19 mouse cellular contexts compared by ENCODE assay signal in genomic region chr9:115008194-115008593, GRCm38 (mm10). TPM values are rescaled to one million over a fixed set of nuclear protein-coding genes. Genes with fewer than 3 reads are reported as not detected.
DNase-seq lines count a peak whose midpoint lies in the region; ATAC-seq lines count a peak whose summit lies in the region.
"Had no signal": no experiment of that assay in that cellular context is flagged by ENCODE, and none has a peak within 500 bp of the region (broad histone marks: within the 10 kb centered on the region; RNA-seq: fewer than 3 reads in every experiment).

No protein-coding gene starts in this region.

- no peak for DNase-seq in kidney, postnatal 25 days
- DNase-seq in right cerebral cortex, adult 18-20 months, result peak; percentile 71
- DNase-seq in right cerebral cortex, postnatal 14 days, result no peak
- peak; percentile 44 to 60 for DNase-seq in right cerebral cortex, postnatal 36 days (ENCODE audit: low spot score in 2 of 2)
- no peak for DNase-seq in embryo, embryonic 9.5 days (ENCODE audit: extremely low spot score)
- DNase-seq: adrenal gland, adult 2 months; cerebellum, postnatal 25 days; gastrocnemius, postnatal 10 days; heart, adult 2 months; midbrain, embryonic 14.5 days; thymus, postnatal 4 days had no signal

- 89% methylated on average over 7 of the region's 7 CpGs for WGBS in forebrain, embryonic 16.5 days
- WGBS in forebrain, embryonic 12.5 days, result 87% methylated on average over 7 of the region's 7 CpGs
- 74% methylated on average over 7 of the region's 7 CpGs for WGBS in kidney, embryonic 14.5 days

- peak overlapping the region; percentile 23; the same call in 1 of the 2 replicates for H3K27ac ChIP-seq in forebrain, embryonic 16.5 days (ENCODE audit: low read length)
- H3K27ac ChIP-seq in forebrain, embryonic 12.5 days, result no peak overlapping the region
- H3K27ac ChIP-seq in kidney, embryonic 14.5 days (ENCODE audit: low read depth, low read length), result 0 out of 2 replicates have a peak overlapping the region, but pooled peaks have one; percentile 37
- H3K27ac ChIP-seq: forebrain, embryonic 15.5 days; heart, adult 2 months; lung, embryonic 15.5 days had no signal

- no peak overlapping the region for H3K9ac ChIP-seq in forebrain, embryonic 16.5 days (replicated peaks; ENCODE audit: low read depth, low read length)
- no peak overlapping the region for H3K9ac ChIP-seq in forebrain, embryonic 12.5 days
- H3K9ac ChIP-seq in kidney, embryonic 14.5 days (ENCODE audit: low read depth, low read length), result no peak overlapping the region
- H3K9ac ChIP-seq: forebrain, embryonic 15.5 days; lung, embryonic 15.5 days had no signal

- H3K36me3 ChIP-seq in forebrain, embryonic 16.5 days (ENCODE audit: control insufficient read depth, insufficient read depth), result no peaks in the 10 kb centered on the region
- H3K36me3 ChIP-seq in forebrain, embryonic 12.5 days (replicated peaks), result no peaks in the 10 kb centered on the region
- H3K36me3 ChIP-seq in kidney, embryonic 14.5 days (ENCODE audit: control insufficient read depth, insufficient read depth, low read length), result no peaks in the 10 kb centered on the region
- H3K36me3 ChIP-seq: forebrain, embryonic 15.5 days; lung, embryonic 15.5 days had no signal

- no peak overlapping the region for H3K4me3 ChIP-seq in forebrain, embryonic 16.5 days (replicated peaks; ENCODE audit: low read length)
- H3K4me3 ChIP-seq in forebrain, embryonic 12.5 days (replicated peaks), result no peak overlapping the region
- H3K4me3 ChIP-seq in kidney, embryonic 14.5 days (ENCODE audit: low read length), result no peak overlapping the region
- H3K4me3 ChIP-seq: erythroblast, embryonic 14.5 days; forebrain, embryonic 15.5 days; heart, adult 2 months; lung, embryonic 15.5 days had no signal

- peaks cover 8% of the 10 kb centered on the region; the same call in 1 of the 2 replicates for H3K9me3 ChIP-seq in forebrain, embryonic 16.5 days (ENCODE audit: control insufficient read depth, low read length)
- peaks cover 6% of the 10 kb centered on the region for H3K9me3 ChIP-seq in forebrain, embryonic 12.5 days
- peaks cover 7% of the 10 kb centered on the region for H3K9me3 ChIP-seq in kidney, embryonic 14.5 days (ENCODE audit: control insufficient read depth, low read length)
- H3K9me3 ChIP-seq: forebrain, embryonic 15.5 days; lung, embryonic 15.5 days had no signal

- no peak overlapping the region for H3K4me2 ChIP-seq in forebrain, embryonic 16.5 days (ENCODE audit: low read length)
- no peak overlapping the region for H3K4me2 ChIP-seq in forebrain, embryonic 12.5 days
- no peak overlapping the region for H3K4me2 ChIP-seq in kidney, embryonic 14.5 days (replicated peaks; ENCODE audit: low read depth, low read length)
- H3K4me2 ChIP-seq: forebrain, embryonic 15.5 days; liver, embryonic 11.5 days; lung, embryonic 15.5 days had no signal

- no peaks in the 10 kb centered on the region for H3K27me3 ChIP-seq in forebrain, embryonic 16.5 days (replicated peaks; ENCODE audit: control insufficient read depth, insufficient read depth, low read length)
- H3K27me3 ChIP-seq in forebrain, embryonic 12.5 days, result no peaks in the 10 kb centered on the region
- H3K27me3 ChIP-seq in kidney, embryonic 14.5 days (ENCODE audit: control insufficient read depth, insufficient read depth, low read length), result no peaks in the 10 kb centered on the region
- H3K27me3 ChIP-seq: forebrain, embryonic 15.5 days; lung, embryonic 15.5 days had no signal

- ATAC-seq in forebrain, embryonic 16.5 days, result no peak
- no peak for ATAC-seq in forebrain, embryonic 12.5 days (ENCODE audit: low FRiP score)
- ATAC-seq in kidney, embryonic 14.5 days (ENCODE audit: low FRiP score, low TSS enrichment), result no peak
- ATAC-seq: forebrain, embryonic 15.5 days; hindbrain, embryonic 16.5 days had no signal

- H3K4me1 ChIP-seq in forebrain, embryonic 16.5 days (replicated peaks; ENCODE audit: control insufficient read depth, insufficient read depth, low read length), result no peaks in the 10 kb centered on the region
- H3K4me1 ChIP-seq in forebrain, embryonic 12.5 days, result no peaks in the 10 kb centered on the region
- H3K4me1 ChIP-seq in kidney, embryonic 14.5 days (ENCODE audit: control insufficient read depth, insufficient read depth, low read length), result peaks cover 12% of the 10 kb centered on the region; the same call in 1 of the 2 replicates
- H3K4me1 ChIP-seq: forebrain, embryonic 15.5 days had no signal

RNA-seq across cellular contexts. Expression of gene Rps27rt, which starts 25.7 kb away (rescaled TPM):
- 169 and 228 TPM in 2 replicates for polyA plus RNA-seq in forebrain, embryonic 16.5 days (2015; fragmentation: Nextera tagmentation; extraction: Ambion mirVana)
- polyA plus RNA-seq in forebrain, embryonic 12.5 days (2016; fragmentation: Nextera tagmentation; extraction: Ambion mirVana), result 292 and 346 TPM in 2 replicates
- 479 and 639 TPM in 2 replicates for polyA plus RNA-seq in kidney, embryonic 14.5 days (2014; fragmentation: Nextera tagmentation; extraction: Ambion mirVana)
- polyA plus RNA-seq: erythroblast, embryonic 14.5 days had no signal

RNA-seq across cellular contexts. Expression of gene Osbpl10, which starts 29.8 kb away (rescaled TPM):
- polyA plus RNA-seq in forebrain, embryonic 16.5 days (2015; fragmentation: Nextera tagmentation; extraction: Ambion mirVana), result 1.6 and 2.8 TPM in 2 replicates
- 1.6 TPM in 2 replicates for polyA plus RNA-seq in forebrain, embryonic 12.5 days (2016; fragmentation: Nextera tagmentation; extraction: Ambion mirVana)
- 2.1 and 2.6 TPM in 2 replicates for polyA plus RNA-seq in kidney, embryonic 14.5 days (2014; fragmentation: Nextera tagmentation; extraction: Ambion mirVana)
- polyA plus RNA-seq: erythroblast, embryonic 14.5 days had no signal

Comparison
In these comparisons a context has a peak if more than half of its experiments do, and no peak if none do; other contexts are left out.
1. DNase-seq: peak in right cerebral cortex, adult 18-20 months (single experiment) and right cerebral cortex, postnatal 36 days (2 of 2); none in kidney, postnatal 25 days (0 of 2), right cerebral cortex, postnatal 14 days (single experiment) and embryo, embryonic 9.5 days (single experiment).